Mouse (Mus musculus) hindbrain, embryonic 16.5 days (tissue): ENCODE results near the gene Fis1. TPM values are rescaled to one million over a fixed set of nuclear protein-coding genes. Genes with fewer than 3 reads are reported as not detected.
A peak's percentile ranks its signal among the peaks of the same experiment; 100 is the strongest.

Experiments
- ATAC-seq: fragments of 200-750 bp; cut with Nextera tagmentation; 2 replicates; pipeline ENCODE4 v1.8.0; 2017; ENCODE audit warnings: moderate TSS enrichment, moderate library complexity
- H3K27ac ChIP-seq: fragments of 300-500 bp; sonication (generic); 2 replicates; pipeline ENCODE4 v1.5.1; 2014; ENCODE audit warnings: low read depth, mild to moderate bottlenecking, control low read depth, low read length, moderate library complexity
- H3K27me3 ChIP-seq: fragments of 300-500 bp; sonication (generic); replicated peaks from 2 replicates; pipeline ENCODE4 v1.6.1; 2014; ENCODE audit warnings: low read length; ENCODE audit not compliant: control insufficient read depth, insufficient read depth
- H3K36me3 ChIP-seq: fragments of 300-500 bp; sonication (generic); 2 replicates; pipeline ENCODE4 v1.6.1; 2014; ENCODE audit warnings: mild to moderate bottlenecking, low read length, moderate library complexity, mixed read lengths; ENCODE audit not compliant: control insufficient read depth, insufficient read depth
- H3K4me1 ChIP-seq: fragments of 300-500 bp; sonication (generic); 2 replicates; pipeline ENCODE4 v1.6.1; 2014; ENCODE audit warnings: low read depth, low read length; ENCODE audit not compliant: control insufficient read depth, insufficient read depth
- H3K4me2 ChIP-seq: fragments of 300-500 bp; sonication (generic); 2 replicates; pipeline ENCODE4 v1.6.1; 2014; ENCODE audit warnings: mild to moderate bottlenecking, low read length, control low read depth, moderate library complexity
- H3K4me3 ChIP-seq: fragments of 300-500 bp; sonication (generic); 2 replicates; pipeline ENCODE4 v1.5.1; 2014; ENCODE audit warnings: mild to moderate bottlenecking, low read length, control low read depth, moderate library complexity
- H3K9ac ChIP-seq: fragments of 300-500 bp; sonication (generic); 2 replicates; pipeline ENCODE4 v1.6.1; 2014; ENCODE audit warnings: low read depth, mild to moderate bottlenecking, control low read depth, low read length, moderate library complexity
- H3K9me3 ChIP-seq: fragments of 300-500 bp; sonication (generic); 2 replicates; pipeline ENCODE4 v1.6.1; 2014; ENCODE audit warnings: mild to moderate bottlenecking, low read length, moderate library complexity; ENCODE audit not compliant: control insufficient read depth
- WGBS: fragments of 180-500 bp; shearing (Covaris S2); extraction: QIAGEN DNeasy Blood & Tissue Kit; methylation state at CpG from one replicate; pipeline ENCODE4 v1.1.7; 2014; 5-methylcytosine and 5-hydroxymethylcytosine counted together
- polyA plus RNA-seq: library from polyadenylated mRNA; unstranded; fragments of >200 nt; fragmentation: Nextera tagmentation; extraction: Ambion mirVana; gene quantifications from 2 replicates; pipeline ENCODE4 v1.2.1, GENCODE M21; 2015

Fis1 gene
- polyA plus RNA-seq, 1 experiment from 2014 or later = 382 TPM

DNA sequence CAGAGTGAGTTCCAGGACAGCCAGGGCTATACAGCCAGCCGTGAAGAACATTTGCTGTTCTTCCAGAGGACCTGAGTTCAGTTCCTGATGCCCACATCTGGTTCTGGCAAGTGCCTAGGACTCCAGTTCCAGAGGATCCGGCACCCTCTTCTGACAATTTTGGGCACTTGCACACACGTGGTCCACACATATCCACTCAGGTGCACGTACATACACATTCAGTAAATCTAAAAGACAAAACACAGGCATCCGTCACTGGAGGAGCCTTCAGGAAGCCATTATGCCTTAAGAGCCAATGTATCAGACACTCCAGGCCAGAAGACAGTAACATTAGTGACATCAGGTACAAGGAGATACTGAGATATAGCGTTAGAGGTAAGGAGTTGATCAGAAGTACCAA is 2.6 kb upstream of the Fis1 start:
- H3K36me3 ChIP-seq = no peaks in the 10 kb centered on the region
- H3K4me1 ChIP-seq = peaks cover 16% of the 10 kb centered on the region
- H3K9ac ChIP-seq = no peak overlapping the region
- no peak overlapping the region for H3K4me2 ChIP-seq
- 91% methylated on average over 6 of the region's 6 CpGs for WGBS
- no peak for ATAC-seq
- H3K27ac ChIP-seq = no peak overlapping the region
- no peaks in the 10 kb centered on the region for H3K27me3 ChIP-seq
- no peaks in the 10 kb centered on the region for H3K9me3 ChIP-seq
- H3K4me3 ChIP-seq = no peak overlapping the region

DNA sequence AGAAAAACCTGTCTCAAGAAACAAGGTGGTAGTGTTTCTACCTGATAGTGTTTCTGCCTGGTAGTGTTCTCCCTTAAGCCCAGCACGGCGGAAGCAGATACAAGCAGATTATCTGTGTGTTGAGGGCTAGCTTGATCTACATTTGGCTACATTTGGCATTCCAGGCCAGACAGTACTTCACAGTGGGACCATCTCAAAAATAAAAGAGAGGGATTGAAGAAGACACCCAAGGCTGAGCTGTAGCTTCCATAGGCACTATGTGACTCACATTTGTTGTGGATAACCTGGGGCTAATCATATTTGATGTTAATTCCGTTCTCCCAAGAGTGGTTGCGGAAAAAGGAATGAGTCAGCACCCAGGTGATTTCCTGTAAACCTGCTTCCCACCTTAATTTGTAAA is 922 bp upstream of the Fis1 start:
- Histone ChIP-seq H3K4me3 (no peak overlapping the region), H3K4me1 (peaks cover 22% of the 10 kb centered on the region), H3K9ac (no peak overlapping the region), H3K27me3 (no peaks in the 10 kb centered on the region), H3K27ac (no peak overlapping the region; the same call in 1 of the 2 replicates), H3K9me3 (no peaks in the 10 kb centered on the region), H3K36me3 (0 out of 2 replicates have a peak, but pooled peaks cover under 1% of the 10 kb centered on the region), H3K4me2 (no peak overlapping the region; the same call in 1 of the 2 replicates)
- WGBS = 84% methylated on average over 4 of the region's 4 CpGs
- no peak for ATAC-seq

DNA sequence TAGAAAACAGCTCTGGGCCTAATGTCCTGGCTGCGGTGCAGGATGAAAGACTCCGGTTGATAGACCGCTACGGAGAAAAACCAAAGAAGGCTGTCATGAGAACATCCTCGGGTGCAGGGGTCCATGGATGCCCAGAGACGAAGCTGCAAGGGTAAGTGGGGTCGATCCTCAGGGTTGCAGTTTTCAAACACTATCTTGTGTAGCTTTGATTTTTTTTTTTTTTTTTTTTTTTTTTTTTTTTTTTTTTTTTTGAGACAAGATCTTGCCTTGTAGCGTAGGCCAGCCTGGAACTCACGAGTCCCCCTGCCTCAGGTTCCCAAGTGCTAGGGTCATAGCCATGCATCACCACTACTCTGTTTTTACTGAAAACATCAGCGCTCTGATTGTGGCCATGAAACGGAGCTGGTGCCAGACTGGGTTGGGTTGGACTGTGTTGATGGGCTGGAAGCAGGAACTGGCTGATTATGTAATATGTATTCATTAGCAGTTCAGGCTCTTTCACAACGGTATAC is 421 bp downstream of the Fis1 start:
- ATAC-seq = 0 out of 2 replicates have a peak, but pooled peaks have one; percentile 8
- 2% methylated on average over 12 of the region's 12 CpGs for WGBS

DNA sequence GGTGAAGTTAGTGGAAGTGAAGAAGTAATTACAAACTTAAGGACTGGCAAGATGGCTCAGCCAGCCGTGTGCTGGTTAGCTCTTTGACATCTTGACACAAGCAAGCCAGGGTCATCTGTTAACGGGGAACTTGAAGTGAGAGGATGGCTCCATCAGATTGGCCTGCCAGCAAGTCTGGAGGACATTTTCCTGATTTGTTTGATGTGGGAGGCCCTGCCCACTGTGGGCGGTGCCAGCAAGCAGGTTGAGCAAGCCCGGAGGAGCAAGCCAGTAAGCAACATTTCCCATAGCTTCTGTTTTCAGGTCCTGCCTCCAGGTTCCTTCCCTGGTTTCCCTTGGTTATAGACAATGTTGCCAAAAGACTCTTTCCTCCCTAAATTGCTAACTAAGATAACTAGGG is 2.5 kb downstream of the Fis1 start:
- Histone ChIP-seq H3K4me3 (no peak overlapping the region), H3K9ac (no peak overlapping the region), H3K9me3 (no peaks in the 10 kb centered on the region), H3K4me1 (peaks cover 22% of the 10 kb centered on the region), H3K4me2 (no peak overlapping the region), H3K27ac (no peak overlapping the region), H3K27me3 (no peaks in the 10 kb centered on the region), H3K36me3 (0 out of 2 replicates have a peak, but pooled peaks cover 4% of the 10 kb centered on the region)
- no peak for ATAC-seq
- WGBS = 96% methylated on average over 4 of the region's 4 CpGs

More for the DNA sequence above, 421 bp downstream of the Fis1 start:
- peak overlapping the region; percentile 77 for H3K27ac ChIP-seq
- no peaks in the 10 kb centered on the region for H3K9me3 ChIP-seq
- no peaks in the 10 kb centered on the region for H3K27me3 ChIP-seq
- H3K9ac ChIP-seq = peak overlapping the region; percentile 82
- peaks cover 22% of the 10 kb centered on the region for H3K4me1 ChIP-seq
- H3K36me3 ChIP-seq = 0 out of 2 replicates have a peak, but pooled peaks cover 4% of the 10 kb centered on the region
- H3K4me2 ChIP-seq = peak overlapping the region; percentile 74
- peak overlapping the region; percentile 70 for H3K4me3 ChIP-seq

DNA sequence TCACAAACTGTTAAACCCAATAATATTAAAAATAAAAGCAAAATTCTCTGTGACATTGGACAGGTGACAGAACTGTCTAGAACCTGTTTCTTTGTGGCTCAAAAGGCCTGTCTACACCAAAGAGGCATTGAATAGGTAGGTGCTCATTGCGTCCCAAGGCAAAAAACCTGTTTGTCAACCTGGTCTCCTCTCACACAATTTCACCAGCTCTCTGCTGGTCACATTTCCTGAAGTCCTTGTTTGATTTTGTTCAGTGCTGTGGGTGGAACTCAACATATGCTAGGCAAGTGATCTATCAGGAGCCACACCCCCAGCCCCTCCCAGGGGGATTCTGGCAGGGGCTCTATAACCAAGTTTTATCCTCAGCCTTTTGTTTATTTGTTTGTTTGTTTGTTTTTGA is 4.2 kb downstream of the Fis1 start:
- Histone ChIP-seq H3K4me3 (no peak overlapping the region), H3K27ac (no peak overlapping the region), H3K9ac (no peak overlapping the region), H3K36me3 (0 out of 2 replicates have a peak, but pooled peaks cover 4% of the 10 kb centered on the region), H3K4me2 (no peak overlapping the region), H3K9me3 (no peaks in the 10 kb centered on the region), H3K27me3 (no peaks in the 10 kb centered on the region), H3K4me1 (peaks cover 28% of the 10 kb centered on the region)
- 96% methylated on average over 1 of the region's 1 CpGs for WGBS
- no peak for ATAC-seq

DNA sequence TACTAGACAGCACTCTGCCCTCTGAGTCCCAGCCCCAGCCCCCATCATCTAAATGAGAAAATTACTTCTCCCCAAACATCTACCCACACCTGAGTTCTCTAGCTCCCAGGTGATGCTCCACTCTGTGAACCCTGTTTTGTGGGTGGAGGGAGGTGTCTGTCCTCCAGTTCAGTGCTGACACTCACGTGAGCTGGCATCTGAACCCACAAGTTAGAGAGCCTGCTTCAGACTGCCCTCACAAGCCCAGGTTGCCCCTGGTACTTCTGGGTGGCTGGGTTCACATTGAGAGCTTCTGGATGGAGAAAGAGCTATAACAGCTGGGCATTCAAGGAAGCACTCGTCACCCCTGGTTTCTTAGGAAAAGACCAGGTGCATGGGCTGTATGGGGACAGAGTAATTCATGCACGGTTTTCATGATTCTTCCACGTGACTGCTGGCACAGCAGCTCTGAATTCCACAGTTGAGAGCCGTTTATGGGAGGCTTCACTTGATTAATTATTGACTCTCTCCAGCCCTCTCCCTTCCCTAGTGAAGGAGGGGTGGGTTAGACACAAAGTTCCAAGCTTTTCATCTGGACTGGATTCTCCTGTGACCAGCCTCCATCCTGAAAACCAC is 6.0 kb downstream of the Fis1 start:
- Histone ChIP-seq H3K4me1 (peaks cover 31% of the 10 kb centered on the region), H3K9me3 (no peaks in the 10 kb centered on the region), H3K36me3 (0 out of 2 replicates have a peak, but pooled peaks cover 4% of the 10 kb centered on the region), H3K9ac (no peak overlapping the region), H3K27me3 (no peaks in the 10 kb centered on the region), H3K4me2 (no peak overlapping the region), H3K27ac (no peak overlapping the region), H3K4me3 (no peak overlapping the region)
- 67% methylated on average over 5 of the region's 5 CpGs for WGBS
- no peak for ATAC-seq

DNA sequence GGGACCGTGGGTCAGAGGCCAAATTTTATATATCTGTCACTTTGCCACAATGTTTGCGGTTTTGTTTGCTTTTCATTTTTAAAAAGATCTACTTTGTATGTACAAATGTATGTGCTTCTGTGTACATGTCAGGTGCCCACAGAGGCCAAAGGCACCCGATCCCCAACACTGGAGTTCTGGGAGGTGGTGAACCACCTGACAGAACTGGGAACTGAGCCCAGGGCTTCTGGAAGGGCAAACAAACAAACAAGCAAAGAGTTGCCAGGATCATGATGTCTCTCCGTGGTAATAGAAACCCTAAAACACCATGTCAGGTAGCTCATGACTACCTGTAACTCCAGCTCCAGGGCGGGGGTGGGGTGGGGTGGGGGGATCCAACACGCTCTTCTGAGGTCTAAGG is 7.0 kb downstream of the Fis1 start:
- H3K4me2 ChIP-seq = no peak overlapping the region
- WGBS = 97% methylated on average over 6 of the region's 6 CpGs
- H3K27ac ChIP-seq = no peak overlapping the region
- no peaks in the 10 kb centered on the region for H3K27me3 ChIP-seq
- peaks cover 23% of the 10 kb centered on the region for H3K4me1 ChIP-seq
- H3K36me3 ChIP-seq = peaks cover 8% of the 10 kb centered on the region
- H3K4me3 ChIP-seq = no peak overlapping the region
- ATAC-seq = no peak
- no peaks in the 10 kb centered on the region for H3K9me3 ChIP-seq
- H3K9ac ChIP-seq = no peak overlapping the region

DNA sequence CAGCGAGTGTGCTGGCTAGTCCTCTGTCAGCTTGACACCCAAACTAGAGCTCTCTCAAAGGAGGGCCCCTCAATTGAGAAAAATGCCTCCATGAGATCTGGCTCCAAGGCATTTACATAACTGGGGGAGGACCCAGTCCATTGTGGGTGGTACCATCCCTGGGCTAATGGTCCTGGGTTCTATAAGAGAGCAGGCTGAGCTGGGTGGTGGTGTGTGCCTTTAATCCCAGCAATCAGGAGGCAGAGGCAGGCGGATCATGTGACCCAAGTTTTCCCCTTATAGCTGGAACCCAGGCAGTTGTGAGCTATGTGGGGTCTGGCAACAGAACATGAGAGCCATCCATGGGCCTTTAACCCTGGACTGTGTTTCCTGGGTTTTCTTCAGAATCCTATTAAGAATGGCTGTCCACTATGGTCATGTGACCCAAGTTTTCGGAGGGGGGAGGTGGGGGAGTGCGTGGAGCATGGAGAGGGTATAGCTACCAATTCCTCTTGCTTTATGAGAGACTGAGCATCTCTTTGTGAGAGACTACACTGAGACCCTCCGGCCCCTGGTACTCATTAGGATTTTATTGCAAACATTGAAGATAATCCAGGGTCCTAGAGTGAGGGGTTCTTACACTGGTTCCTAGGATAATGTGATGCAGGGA is 8.4 kb downstream of the Fis1 start:
- Histone ChIP-seq H3K4me1 (peaks cover 13% of the 10 kb centered on the region), H3K9me3 (no peaks in the 10 kb centered on the region), H3K36me3 (peaks cover 21% of the 10 kb centered on the region), H3K27me3 (no peaks in the 10 kb centered on the region), H3K27ac (peak overlapping the region; percentile 96), H3K4me3 (peak overlapping the region; percentile 76), H3K4me2 (peak overlapping the region; percentile 95), H3K9ac (peak overlapping the region; percentile 84)
- WGBS = 23% methylated on average over 5 of the region's 5 CpGs
- ATAC-seq = peak; percentile 53

DNA sequence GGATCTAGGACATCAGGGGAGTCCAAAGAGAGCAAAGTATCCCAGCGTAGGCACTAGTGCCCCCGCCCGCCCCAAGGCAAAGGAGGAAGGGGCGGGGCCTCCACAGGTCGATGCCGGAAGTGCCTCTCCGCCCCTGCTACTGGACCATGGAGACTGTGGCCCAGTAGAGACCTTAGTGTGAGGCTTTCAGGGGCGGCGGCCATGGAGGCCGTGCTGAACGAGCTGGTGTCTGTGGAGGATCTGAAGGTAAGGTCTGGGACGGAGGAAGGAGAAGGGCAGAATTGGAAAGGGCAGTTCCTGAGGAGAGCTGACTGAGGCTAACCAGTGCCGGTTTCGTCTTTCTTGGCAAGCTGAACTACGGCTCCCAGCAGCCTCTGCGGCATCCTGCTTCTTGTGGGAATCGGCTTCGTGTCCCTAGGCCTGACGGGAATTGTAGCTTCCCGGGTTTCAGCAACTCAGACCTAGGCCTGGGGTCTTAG is 8.9 kb downstream of the Fis1 start:
- H3K9ac ChIP-seq = peak overlapping the region; percentile 84
- H3K36me3 ChIP-seq = peaks cover 23% of the 10 kb centered on the region
- H3K27ac ChIP-seq = peak overlapping the region; percentile 96
- no peaks in the 10 kb centered on the region for H3K27me3 ChIP-seq
- peak overlapping the region; percentile 76 for H3K4me3 ChIP-seq
- H3K4me2 ChIP-seq = peak overlapping the region; percentile 95
- ATAC-seq = peak; percentile 95
- H3K9me3 ChIP-seq = no peaks in the 10 kb centered on the region
- H3K4me1 ChIP-seq = peaks cover 12% of the 10 kb centered on the region
- 0% methylated on average over 20 of the region's 20 CpGs for WGBS
